Mouse (Mus musculus): ENCODE results near the gene Maco1. TPM values are rescaled to one million over a fixed set of nuclear protein-coding genes. Genes with fewer than 3 reads are reported as not detected.
A peak's percentile ranks its signal among the peaks of the same experiment; 100 is the strongest.
"Not testable (repeated sequence)": the region's sequence is repeated elsewhere in the genome, so short reads cannot be mapped to it uniquely, and the experiment has no call there.

The Maco1 gene
- polyA plus RNA-seq, 1 experiment from 2014 or later: 42.6 TPM

DNA sequence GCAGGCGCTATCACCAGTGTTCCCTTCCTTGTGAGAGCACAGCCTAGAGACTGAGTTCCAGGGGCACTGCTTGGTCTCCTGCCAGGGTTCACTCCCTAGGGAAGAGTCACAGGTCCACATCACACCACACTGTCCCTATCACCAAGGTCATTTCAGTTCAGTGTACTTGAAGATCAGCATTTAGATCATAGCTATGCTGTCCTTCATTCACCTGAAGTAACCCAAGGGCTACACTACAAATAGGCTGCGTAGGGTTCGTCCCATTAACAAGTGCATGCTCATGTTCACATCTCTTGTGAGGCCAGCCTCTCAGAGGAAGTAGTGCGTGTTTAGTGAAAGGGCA, 38.9 kb downstream of the Maco1 start:
- no peak for DNase-seq (ENCODE audit: low spot score)

DNA sequence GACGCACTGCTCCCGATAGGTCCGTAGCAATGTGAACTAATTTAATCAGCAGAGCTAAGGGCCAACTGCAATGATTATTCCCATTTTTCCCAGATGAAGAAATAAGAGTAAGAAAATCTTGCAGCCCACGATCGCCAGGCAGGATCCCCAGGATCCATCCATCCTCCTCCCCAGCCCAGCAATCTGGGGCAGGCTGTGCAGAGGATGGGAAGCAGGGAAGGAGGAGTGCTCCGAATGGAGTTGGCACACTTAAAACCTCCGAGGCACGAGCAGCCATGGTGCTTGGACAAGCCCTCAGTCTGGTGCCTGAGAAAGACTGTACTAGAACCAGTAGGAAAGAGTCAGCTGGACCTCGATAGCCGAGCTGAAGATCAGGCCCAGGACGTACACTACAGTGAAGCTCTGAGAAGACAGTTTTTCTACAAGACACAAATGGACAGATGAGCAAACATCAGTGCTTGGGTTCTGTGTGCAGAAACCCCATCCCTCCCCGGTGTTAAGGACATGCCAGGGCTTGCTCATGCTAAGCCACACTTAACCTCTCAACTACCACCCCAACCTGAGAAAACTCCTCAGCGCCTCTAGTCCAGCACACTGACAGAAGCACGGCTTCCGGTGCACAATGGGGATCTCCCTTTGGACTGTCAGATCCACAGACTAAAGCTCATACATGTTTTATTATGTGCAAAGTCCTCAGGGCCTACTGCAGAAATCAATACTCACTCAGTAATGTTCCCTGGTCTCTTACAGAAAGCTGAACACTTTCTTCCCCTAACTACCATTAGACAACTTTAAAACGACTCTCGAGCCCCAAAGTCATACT, 39.5 kb downstream of the Maco1 start:
- no peak for DNase-seq (ENCODE audit: low spot score)

- DNase-seq (ENCODE audit: low spot score): no peak
These were observed 48.4 kb downstream of the Maco1 start for GRCm38 (mm10) chr4:134804765-134805164.

DNA sequence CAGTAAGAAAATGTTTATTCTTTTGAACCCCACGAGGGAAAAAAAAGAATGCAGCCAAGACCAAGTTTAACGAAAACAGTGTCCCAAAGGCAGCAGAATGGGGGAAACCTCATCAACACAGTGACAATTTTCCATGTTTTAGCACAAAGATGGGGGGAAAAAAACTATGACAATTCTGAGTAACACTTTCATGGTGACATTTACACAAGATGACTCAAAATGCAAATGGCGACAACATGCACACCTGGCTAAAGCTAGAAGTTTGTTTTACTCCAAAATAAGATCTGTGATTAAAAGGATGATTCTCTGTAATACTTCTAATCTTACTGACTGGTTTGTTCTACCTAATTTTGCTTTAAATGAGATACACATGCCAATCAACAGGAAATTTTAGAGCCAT, 50.4 kb downstream of the Maco1 start:
- no peak for DNase-seq (ENCODE audit: low spot score)

DNA sequence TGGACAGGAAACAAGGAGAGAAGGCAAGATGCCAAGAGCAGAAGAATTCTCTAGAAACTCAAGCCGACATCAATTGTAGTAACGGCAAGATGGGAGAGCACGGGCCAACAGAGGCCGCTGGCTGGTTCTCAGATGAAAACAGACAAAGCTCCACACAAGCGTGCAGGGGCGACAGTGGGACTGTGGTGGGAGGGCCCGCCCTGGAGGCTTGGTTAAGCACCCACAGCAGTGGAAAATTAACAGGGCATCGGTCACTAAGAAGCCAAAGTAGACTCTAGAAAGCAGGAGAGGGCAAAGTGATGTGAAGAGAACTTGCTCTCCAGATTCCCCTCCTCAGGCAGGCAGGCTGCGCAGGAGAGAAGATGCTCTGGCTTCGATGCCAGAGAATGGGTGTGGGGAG, 51.0 kb downstream of the Maco1 start:
- DNase-seq (ENCODE audit: low spot score): no peak

GRCm38 (mm10) chr4:134800693-134801092, 52.5 kb downstream of the Maco1 start:
- DNase-seq (ENCODE audit: low spot score): no peak

GRCm38 (mm10) chr4:134800098-134800497, 53.0 kb downstream of the Maco1 start:
- DNase-seq (ENCODE audit: low spot score): no peak

GRCm38 (mm10) chr4:134799272-134799671, 53.9 kb downstream of the Maco1 start:
- DNase-seq (ENCODE audit: low spot score): peak; percentile 68

DNA sequence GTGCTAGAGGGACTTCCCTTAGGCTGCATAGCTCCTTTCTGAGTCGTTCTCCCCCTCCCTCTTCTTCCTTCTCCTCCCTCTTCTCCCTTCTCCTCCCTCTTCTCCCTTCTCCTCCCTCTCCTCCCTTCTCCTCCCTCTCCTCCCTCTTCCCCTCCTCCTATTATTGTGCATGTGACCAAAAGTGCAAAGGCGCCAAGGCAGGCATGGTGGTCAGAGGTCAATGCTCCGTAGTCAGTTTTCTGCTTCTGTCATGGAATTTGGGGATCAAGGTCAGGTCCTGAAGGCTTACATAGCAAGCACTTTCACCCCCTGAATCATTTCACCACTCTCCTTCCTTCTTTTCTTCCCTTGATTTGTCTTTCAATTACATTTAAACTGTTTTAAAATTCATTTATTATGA, 54.3 kb downstream of the Maco1 start:
- no peak for DNase-seq (ENCODE audit: low spot score)

DNA sequence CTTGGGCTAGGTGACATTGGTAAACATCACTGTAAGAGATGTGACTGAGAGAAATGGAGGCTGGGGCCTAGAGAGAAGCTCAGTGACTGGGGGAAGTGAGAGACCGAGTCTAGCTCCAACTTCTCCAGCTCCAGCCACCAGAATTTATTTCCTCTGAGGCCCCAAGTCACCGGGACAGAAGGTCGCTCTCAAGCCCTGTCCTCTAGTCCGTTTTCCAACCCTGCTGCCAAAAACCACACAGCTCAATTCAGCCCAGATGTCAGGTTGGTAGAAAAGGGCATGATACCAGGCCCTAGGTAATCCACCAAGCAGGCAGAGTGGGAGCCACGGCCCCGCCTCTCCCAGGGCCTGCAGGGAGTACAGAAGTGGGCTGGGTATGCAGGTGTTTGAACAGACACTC, 55.5 kb downstream of the Maco1 start:
- no peak for DNase-seq (ENCODE audit: low spot score)

- DNase-seq (ENCODE audit: low spot score): peak; percentile 66
These were observed 56.4 kb downstream of the Maco1 start for GRCm38 (mm10) chr4:134796581-134797361.

- DNase-seq (ENCODE audit: low spot score): no peak
These were observed 57.2 kb downstream of the Maco1 start for GRCm38 (mm10) chr4:134795819-134796485.

DNA sequence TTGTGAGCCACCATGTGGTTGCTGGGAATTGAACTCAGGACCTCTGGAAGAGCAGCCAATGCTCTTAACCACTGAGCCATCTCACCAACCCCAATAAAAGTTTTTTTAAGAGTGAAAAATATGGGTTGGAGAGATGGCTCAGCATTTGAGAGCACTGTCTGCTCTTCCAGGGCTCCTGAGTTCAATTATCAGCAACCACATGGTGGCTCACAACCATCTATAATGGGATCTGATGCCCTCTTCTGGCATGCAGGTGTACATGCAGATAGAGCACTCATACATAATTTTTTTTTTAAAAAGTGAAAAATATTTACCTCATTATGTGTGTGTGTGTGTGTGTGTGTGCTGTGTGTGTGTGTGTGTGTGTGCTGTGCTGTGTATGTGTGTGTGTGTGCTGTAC, 58.2 kb downstream of the Maco1 start:
- not testable (repeated sequence) for DNase-seq (ENCODE audit: low spot score)

- DNase-seq (ENCODE audit: low spot score): peak; percentile 65
These were observed 59.8 kb downstream of the Maco1 start for GRCm38 (mm10) chr4:134793213-134793956.

- DNase-seq (ENCODE audit: low spot score): no peak
These were observed 61.4 kb downstream of the Maco1 start for GRCm38 (mm10) chr4:134791731-134792130.

DNA sequence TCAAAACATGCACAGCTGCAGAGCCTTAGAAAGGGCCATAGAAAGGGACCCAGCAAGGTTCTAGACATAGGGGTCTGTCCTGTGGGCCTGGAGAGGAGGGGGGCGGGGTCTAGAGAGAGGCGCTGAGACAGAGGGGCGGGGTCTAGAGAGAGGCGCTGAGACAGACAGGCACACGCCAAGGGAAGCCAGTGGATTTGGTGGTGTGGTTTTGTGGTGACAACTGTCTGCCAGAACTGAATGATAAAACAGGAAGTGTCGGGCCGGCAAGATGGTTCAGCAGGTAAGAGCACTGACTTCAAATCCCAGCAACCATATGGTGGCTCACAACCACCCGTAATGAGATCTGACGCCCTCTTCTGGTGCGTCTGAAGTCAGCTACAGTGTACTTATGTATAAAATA, 66.2 kb downstream of the Maco1 start:
- DNase-seq (ENCODE audit: low spot score): peak; percentile 88

DNA sequence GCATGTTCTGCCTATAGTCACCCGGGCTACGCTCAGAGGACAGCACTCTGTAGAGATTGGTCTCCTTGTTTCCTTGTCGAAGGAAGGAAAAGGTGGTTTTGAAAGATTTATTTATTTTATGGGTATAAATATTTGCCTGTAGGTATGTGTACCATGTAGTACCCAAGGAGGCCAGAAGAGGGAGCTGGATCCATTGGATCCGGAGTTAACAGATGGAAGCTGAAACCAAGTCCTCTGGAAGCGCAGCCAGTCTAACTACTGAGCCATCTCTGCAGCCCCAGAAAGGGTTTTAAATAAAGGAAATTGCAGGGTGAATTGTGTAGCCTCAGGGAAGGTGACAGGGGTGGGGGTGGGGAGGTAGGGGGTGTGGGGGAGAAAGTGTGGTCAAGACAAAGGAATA, 68.4 kb downstream of the Maco1 start:
- DNase-seq (ENCODE audit: low spot score): peak; percentile 49

GRCm38 (mm10) chr4:134779136-134779934, 73.8 kb downstream of the Maco1 start:
- no peak for DNase-seq (ENCODE audit: low spot score)

GRCm38 (mm10) chr4:134776246-134776645, 76.9 kb downstream of the Maco1 start:
- DNase-seq (ENCODE audit: low spot score): no peak

- DNase-seq (ENCODE audit: low spot score): no peak
These were observed 77.8 kb downstream of the Maco1 start for GRCm38 (mm10) chr4:134775234-134775944.
